ENCODE assay signal across 21 mouse cellular contexts in genomic region chr14:33380830-33381457, GRCm38 (mm10).
DNase-seq lines count a peak whose midpoint lies in the region; ATAC-seq lines count a peak whose summit lies in the region.
"Had no signal": no experiment of that assay in that cellular context is flagged by ENCODE, and none has a peak within 500 bp of the region (broad histone marks: within the 10 kb centered on the region; RNA-seq: fewer than 3 reads in every experiment).

No protein-coding gene starts in this region.

- no peak for DNase-seq in cerebellum, postnatal 4 days (ENCODE audit: low spot score in 2 of 2)
- peak; percentile 51 for DNase-seq in cerebellum, adult 11 months
- peak; percentile 75 for DNase-seq in cerebellum, adult 9-10 months
- DNase-seq in cerebellum, postnatal 36 days = peak; percentile 66 to 68
- no peak for DNase-seq in embryo, embryonic 10 days (ENCODE audit: low spot score)
- no peak for DNase-seq in retina, postnatal 1 day
- DNase-seq: adrenal gland, adult 8-10 months; gastrocnemius, postnatal 25 days; heart, adult 18-20 months; heart, postnatal 36 days; kidney, adult 8-10 months; kidney, postnatal 14 days; right cerebral cortex, postnatal 25 days; thymus, postnatal 14 days had no signal

- ATAC-seq in cerebellum, adult (ENCODE audit: insufficient number of reproducible peaks, low FRiP score, low TSS enrichment) = peak; percentile 85
- ATAC-seq in monocyte, adult 5-6 weeks (replicated peaks; ENCODE audit: insufficient number of reproducible peaks, low FRiP score, low TSS enrichment, poor library complexity, severe bottlenecking) = no peak
- ATAC-seq: activated CD4-positive, CD25-positive, alpha-beta regulatory T cell, adult 4 months; forebrain, embryonic 13.5 days; hindbrain, postnatal 0 days; intestine, embryonic 16.5 days; midbrain, embryonic 16.5 days had no signal

Comparison
In these comparisons a context has a peak if more than half of its experiments do, and no peak if none do; other contexts are left out.
1. DNase-seq: peak in cerebellum, adult 11 months (single experiment), cerebellum, adult 9-10 months (single experiment) and cerebellum, postnatal 36 days (2 of 2); none in cerebellum, postnatal 4 days (0 of 2), embryo, embryonic 10 days (single experiment) and retina, postnatal 1 day (single experiment).